Mouse (Mus musculus): ENCODE results near the gene Tdrd3. TPM values are rescaled to one million over a fixed set of nuclear protein-coding genes. Genes with fewer than 3 reads are reported as not detected.

Tdrd3 gene
- 57.8 and 62.5 TPM in 2 replicates for polyA plus RNA-seq (2015; fragmentation: Nextera tagmentation; extraction: Ambion mirVana)

DNA sequence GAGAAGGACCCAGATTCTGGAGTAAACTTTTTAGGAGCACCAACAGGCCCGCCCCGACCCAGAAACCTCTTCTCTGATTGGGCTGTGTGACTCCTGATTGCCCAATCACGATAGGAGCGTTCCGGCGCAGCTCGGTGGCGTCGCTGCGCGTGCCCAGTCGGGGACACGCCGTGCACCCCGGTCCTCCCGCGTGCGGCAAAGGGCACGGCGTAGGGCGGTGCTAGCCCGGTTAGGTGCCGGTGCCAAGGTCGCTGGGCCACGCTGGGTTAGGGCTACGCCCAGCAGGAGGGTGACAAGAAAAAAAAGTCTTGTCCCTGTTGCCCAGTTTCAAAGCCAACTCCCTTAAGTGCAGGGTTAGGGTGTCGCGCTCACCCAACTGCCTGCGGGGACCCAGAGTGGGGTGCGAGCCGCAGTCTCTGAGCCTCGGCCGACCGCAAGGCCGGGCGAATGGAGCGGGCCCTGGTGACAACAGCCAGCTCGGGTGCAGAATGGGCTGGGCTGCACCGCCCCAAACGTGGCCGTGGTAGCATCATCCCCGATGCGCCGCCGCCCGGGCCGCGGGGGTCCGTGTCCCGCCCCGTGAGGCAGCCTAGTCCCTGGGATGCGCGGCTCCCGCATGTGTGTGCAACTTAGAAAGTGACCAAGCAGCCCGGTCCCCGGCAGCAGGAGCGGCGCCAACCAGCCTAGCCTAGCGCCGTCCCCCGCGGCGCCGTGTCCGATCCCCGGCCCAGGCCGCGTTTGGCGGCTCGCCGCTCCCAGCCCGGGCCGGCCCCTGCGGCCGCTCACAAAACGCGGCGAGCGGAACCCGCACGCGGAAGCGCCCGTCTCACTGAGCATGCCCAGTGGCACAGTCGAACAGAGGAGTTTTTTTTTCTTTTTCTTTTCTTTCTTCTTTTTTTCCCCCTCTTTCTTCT, at the start of gene Tdrd3:
TSS of gene Tdrd3 (plus strand) at position 832 of the 914 bp plus-strand sequence.
- Histone ChIP-seq H3K36me3 (no peaks in the 10 kb centered on the region), H3K4me1 (peaks cover 30% of the 10 kb centered on the region), H3K9ac (replicated peaks) (peak within 1 kb of the TSS; percentile 91), H3K9me3 (no peaks in the 10 kb centered on the region), H3K27me3 (no peaks in the 10 kb centered on the region), H3K27ac (replicated peaks) (peak within 1 kb of the TSS; percentile 99), H3K4me3 (peak within 1 kb of the TSS; percentile 88), H3K4me2 (replicated peaks) (peak within 1 kb of the TSS; percentile 73)
- WGBS, result under 1% methylated on average over 81 of the region's 85 CpGs
- ATAC-seq (replicated peaks), result peak; percentile 96

DNA sequence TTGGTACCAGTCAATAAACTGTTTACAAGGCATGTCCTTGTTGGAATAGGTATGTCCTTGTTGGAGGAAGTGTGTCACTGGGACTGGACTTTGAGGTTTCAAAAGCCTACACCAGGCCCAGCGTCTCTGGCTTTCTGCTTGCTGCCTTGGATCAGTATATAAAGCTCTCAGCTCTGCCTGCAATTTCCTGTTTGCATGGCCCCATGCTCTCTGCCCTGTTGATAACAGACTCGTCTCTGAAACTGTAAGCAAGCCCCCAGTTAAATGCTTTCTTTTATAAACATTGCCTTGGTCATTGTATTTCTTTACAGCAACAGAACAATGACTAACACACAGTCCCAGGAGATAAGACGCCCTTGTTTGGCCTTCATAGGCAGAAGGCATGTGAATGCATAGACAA, 49.3 kb upstream of the Tdrd3 start:
- 62% methylated on average over 3 of the region's 3 CpGs for WGBS
- Histone ChIP-seq H3K4me2 (replicated peaks) (no peak overlapping the region), H3K9ac (replicated peaks) (no peak overlapping the region), H3K9me3 (no peaks in the 10 kb centered on the region), H3K36me3 (no peaks in the 10 kb centered on the region), H3K4me3 (no peak overlapping the region), H3K27ac (replicated peaks) (no peak overlapping the region), H3K4me1 (no peaks in the 10 kb centered on the region), H3K27me3 (no peaks in the 10 kb centered on the region)
- ATAC-seq (replicated peaks), result no peak

DNA sequence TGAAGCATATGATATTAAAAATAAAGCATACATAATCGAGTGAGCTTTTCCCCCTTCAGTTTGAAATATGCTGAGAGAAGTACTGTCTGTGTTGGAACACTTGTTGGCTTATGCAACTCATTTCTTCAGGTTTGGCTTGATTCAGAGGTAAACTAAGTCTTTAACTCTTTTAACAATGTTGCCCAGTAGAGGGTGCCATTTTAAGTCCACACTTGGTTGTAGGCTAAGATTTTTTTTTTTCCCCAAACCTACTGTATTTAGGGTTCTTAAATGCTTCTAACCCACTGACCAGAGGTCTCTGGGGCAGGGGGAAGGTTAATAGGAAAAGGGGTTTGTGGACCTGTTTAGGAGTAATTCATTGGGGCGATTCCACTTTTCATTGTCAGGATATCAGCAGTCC, 33.4 kb upstream of the Tdrd3 start:
- H3K9me3 ChIP-seq, result no peaks in the 10 kb centered on the region
- no peaks in the 10 kb centered on the region for H3K36me3 ChIP-seq
- H3K9ac ChIP-seq (replicated peaks), result no peak overlapping the region
- no peak overlapping the region for H3K4me2 ChIP-seq (replicated peaks)
- no peak overlapping the region for H3K27ac ChIP-seq (replicated peaks)
- ATAC-seq (replicated peaks), result no peak
- H3K4me3 ChIP-seq, result no peak overlapping the region
- WGBS, result 75% methylated on average over 2 of the region's 2 CpGs
- H3K27me3 ChIP-seq, result no peaks in the 10 kb centered on the region
- H3K4me1 ChIP-seq, result no peaks in the 10 kb centered on the region

DNA sequence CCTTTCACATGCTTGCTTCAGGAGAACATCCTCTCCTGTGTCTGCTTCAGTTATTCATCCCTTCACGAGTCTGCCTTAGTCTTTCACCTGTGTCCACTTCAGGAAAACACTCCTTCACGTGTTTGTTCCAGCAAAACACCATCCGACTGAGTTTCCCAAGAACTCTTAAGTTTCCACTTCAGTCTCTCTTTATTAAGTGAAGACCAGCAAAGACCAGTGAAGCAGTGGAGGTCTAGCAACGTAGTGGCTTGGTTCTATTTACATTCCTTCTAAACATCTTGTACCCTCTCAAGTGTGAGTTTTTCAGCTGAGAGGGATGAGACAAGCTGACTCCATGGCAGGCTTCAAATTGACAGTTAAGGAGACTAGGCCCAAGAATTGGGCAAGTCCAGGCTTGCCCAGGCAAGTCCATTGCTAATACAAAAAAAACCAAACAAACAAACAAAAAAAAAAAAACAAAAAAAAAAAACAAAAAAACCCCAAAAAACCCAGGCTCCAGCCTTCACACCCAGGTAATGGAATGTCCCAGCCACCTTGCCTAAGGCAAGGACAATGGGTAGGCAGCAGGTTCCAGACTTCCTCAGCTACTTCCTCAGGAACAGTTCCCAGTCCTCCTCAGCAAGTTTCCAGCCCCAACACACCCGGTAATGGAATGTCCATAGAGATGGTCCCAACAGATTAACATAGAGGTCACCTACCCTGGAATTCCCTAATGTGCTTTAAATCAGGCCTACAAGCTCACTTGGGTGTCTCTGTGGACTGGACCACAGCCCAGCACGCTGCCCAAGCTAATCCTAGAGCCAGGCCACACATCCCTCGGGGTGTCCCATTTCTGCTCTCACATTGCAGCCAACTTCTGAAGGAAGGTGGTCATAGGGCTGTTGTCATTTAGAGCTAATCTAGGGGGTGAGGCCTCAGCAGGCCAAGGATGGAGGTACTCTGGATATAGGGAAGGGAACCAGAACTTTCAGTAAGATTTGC, 31.9 kb upstream of the Tdrd3 start:
- Histone ChIP-seq H3K36me3 (no peaks in the 10 kb centered on the region), H3K27ac (replicated peaks) (no peak overlapping the region), H3K27me3 (no peaks in the 10 kb centered on the region), H3K9ac (replicated peaks) (no peak overlapping the region), H3K9me3 (no peaks in the 10 kb centered on the region), H3K4me2 (replicated peaks) (no peak overlapping the region), H3K4me3 (no peak overlapping the region), H3K4me1 (no peaks in the 10 kb centered on the region)
- 86% methylated on average over 7 of the region's 7 CpGs for WGBS
- no peak for ATAC-seq (replicated peaks)

DNA sequence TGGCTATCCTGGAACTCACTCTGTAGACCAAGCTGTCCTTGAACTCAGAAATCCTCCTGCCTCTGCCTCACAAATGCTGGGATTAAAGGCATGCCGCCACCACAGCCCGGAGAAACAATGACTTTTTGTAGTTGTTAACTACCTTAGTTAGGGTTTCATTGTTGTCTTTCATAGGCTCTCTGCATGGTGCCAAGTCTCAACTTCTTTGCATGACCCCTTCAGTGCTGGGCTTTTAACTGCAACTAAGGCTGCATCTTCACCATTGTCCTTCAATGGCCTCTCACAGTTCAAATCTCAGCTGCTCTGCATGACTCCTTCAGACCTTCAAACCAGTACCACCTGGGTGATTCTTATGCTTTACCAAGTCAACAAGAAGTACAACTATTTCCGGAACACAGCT, 23.3 kb upstream of the Tdrd3 start:
- Histone ChIP-seq H3K9me3 (no peaks in the 10 kb centered on the region), H3K36me3 (no peaks in the 10 kb centered on the region), H3K4me1 (no peaks in the 10 kb centered on the region), H3K4me3 (no peak overlapping the region), H3K27ac (replicated peaks) (no peak overlapping the region), H3K27me3 (no peaks in the 10 kb centered on the region), H3K4me2 (replicated peaks) (no peak overlapping the region), H3K9ac (replicated peaks) (no peak overlapping the region)
- WGBS, result 85% methylated on average over 3 of the region's 3 CpGs
- no peak for ATAC-seq (replicated peaks)

DNA sequence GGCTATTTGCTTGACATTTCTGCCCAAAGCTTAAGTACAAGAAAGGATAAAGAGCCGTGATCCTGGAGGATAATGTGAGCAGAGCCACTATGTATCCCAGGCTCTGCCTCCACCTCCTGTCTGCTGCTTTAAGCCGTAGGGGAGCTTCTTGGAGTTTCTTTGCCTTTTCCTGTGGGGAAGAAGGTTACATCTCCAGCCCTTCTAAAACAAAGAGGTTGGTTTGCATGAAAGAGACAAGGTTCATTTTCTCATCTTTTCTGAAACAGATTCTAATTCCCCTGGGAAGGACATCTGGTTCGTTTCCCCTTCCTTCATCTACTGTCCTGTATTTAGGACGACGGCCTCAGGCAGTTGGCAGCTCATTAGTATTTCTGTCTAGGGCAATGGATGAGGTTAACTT, 19.8 kb upstream of the Tdrd3 start:
- H3K27me3 ChIP-seq, result no peaks in the 10 kb centered on the region
- no peak for ATAC-seq (replicated peaks)
- H3K4me3 ChIP-seq, result no peak overlapping the region
- H3K9ac ChIP-seq (replicated peaks), result no peak overlapping the region
- 33% methylated on average over 5 of the region's 5 CpGs for WGBS
- H3K27ac ChIP-seq (replicated peaks), result no peak overlapping the region
- no peaks in the 10 kb centered on the region for H3K9me3 ChIP-seq
- H3K4me2 ChIP-seq (replicated peaks), result no peak overlapping the region
- no peaks in the 10 kb centered on the region for H3K4me1 ChIP-seq
- no peaks in the 10 kb centered on the region for H3K36me3 ChIP-seq

DNA sequence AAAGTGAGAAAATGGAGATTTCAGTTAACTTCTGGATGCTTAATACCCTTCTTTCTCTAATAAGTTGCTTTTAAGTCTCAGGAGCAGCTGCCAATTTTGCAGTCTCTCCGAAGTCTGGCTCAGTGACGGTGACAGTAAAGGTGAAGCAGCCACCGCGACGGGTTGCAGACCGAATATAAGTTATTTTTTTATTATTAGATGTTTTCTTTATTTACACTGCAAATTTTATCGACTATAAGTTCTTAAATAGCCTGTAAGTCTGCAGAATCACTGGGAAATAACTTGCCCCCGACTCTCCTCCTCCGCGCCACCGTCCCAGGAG, 992 bp upstream of the Tdrd3 start:
- Histone ChIP-seq H3K9ac (replicated peaks) (no peak overlapping the region), H3K27me3 (no peaks in the 10 kb centered on the region), H3K4me1 (peaks cover 30% of the 10 kb centered on the region), H3K4me3 (peak overlapping the region; percentile 88), H3K4me2 (replicated peaks) (peak overlapping the region; percentile 73), H3K36me3 (no peaks in the 10 kb centered on the region), H3K27ac (replicated peaks) (no peak overlapping the region), H3K9me3 (no peaks in the 10 kb centered on the region)
- WGBS, result 3% methylated on average over 11 of the region's 11 CpGs
- no peak for ATAC-seq (replicated peaks)

DNA sequence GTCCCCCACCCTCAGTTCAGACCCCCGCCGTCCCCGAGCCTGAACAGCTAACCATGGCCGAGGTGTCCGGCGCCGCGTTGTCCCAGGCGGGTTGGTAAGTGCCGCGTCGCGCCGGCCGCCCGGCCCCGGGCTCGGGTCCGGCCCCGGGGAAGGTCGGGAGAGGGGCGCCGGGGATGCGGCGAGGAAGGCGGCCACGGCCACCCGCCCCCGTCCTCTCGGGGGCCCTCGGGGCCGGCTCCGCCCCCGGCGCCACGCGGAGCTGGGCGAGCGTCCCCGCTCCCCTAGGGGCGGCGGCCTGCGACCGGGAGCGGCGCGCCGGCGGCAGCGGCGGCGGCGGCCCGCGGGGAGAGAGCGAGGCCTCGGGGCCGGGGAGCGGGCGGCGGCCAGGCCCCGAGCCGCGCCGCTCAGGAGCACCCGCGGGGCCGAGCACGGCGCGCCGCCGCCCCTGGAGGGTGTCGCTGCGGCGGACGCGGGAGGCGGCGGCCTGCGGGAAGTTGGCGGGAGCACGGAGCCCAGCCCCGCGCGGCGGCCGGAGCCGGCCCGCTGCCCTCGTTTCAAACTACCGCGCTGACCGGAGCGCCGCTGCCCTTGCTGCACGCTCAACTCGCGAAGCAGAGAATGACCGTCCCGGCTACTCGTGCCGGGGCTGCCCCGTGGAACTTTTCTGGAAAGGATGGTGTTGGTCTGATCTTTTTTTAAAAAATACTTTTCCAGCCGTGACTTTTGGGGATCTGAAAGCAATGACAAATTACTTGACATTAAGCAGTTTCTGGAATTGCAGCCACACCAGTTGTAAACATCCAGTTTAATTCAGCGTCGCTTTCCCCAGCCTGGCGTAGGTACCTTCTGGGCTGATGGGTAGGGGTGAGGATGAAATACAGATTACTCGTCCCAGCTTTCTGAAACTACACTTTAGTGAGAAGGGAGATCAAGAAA, 584 bp downstream of the Tdrd3 start:
- H3K4me2 ChIP-seq (replicated peaks), result peak overlapping the region; percentile 73
- ATAC-seq (replicated peaks), result peak; percentile 76
- H3K27me3 ChIP-seq, result no peaks in the 10 kb centered on the region
- H3K9me3 ChIP-seq, result no peaks in the 10 kb centered on the region
- WGBS, result under 1% methylated on average over 68 of the region's 109 CpGs
- peaks cover 30% of the 10 kb centered on the region for H3K4me1 ChIP-seq
- peak overlapping the region; percentile 88 for H3K4me3 ChIP-seq
- no peaks in the 10 kb centered on the region for H3K36me3 ChIP-seq
- H3K27ac ChIP-seq (replicated peaks), result peak overlapping the region; percentile 99
- H3K9ac ChIP-seq (replicated peaks), result peak overlapping the region; percentile 91

DNA sequence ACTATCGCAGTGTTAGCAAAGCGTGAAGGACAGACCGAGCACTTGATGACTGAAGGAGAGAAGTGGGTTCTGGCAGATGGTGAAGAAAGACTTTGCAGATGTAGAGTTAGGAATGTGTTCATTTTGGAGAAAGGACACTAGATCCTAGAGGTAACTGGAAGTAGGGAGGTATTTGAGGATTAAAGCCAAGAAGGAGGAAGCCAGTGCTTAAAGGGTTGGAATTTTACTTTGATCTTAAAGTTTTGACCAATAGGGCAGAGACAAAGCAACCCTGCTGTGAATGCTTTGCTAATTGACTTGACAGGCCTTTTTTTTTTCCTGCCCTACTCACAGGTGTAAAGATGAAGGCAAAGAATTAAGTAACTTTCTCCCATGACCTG, 1.2 kb downstream of the Tdrd3 start:
- H3K36me3 ChIP-seq, result no peaks in the 10 kb centered on the region
- H3K27me3 ChIP-seq, result no peaks in the 10 kb centered on the region
- 0% methylated on average over 3 of the region's 3 CpGs for WGBS
- H3K9ac ChIP-seq (replicated peaks), result peak overlapping the region; percentile 91
- peak overlapping the region; percentile 88 for H3K4me3 ChIP-seq
- peak overlapping the region; percentile 99 for H3K27ac ChIP-seq (replicated peaks)
- peak overlapping the region; percentile 73 for H3K4me2 ChIP-seq (replicated peaks)
- no peak for ATAC-seq (replicated peaks)
- H3K4me1 ChIP-seq, result peaks cover 30% of the 10 kb centered on the region
- H3K9me3 ChIP-seq, result no peaks in the 10 kb centered on the region

DNA sequence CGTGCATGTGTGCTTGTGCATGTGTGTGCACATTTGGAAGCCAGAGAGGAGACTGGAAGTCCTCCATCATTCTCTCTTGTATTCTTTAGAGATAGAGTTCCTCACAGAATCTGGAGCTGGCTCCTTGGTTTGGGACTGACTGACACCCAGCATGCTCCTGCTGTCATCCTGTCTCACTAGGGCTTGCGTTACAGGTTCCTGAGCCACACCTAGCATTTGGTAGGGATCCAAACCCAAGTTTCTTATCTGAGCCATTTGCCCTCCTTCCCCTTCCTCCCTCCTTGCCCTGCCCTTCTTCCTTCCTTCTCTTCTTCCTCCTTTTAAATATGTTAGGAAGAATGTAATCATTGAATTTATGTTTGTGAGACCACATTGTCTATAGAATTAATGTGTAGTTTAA, 3.3 kb downstream of the Tdrd3 start:
- Histone ChIP-seq H3K9me3 (no peaks in the 10 kb centered on the region), H3K4me3 (no peak overlapping the region), H3K36me3 (no peaks in the 10 kb centered on the region), H3K4me2 (replicated peaks) (no peak overlapping the region), H3K4me1 (peaks cover 30% of the 10 kb centered on the region), H3K9ac (replicated peaks) (no peak overlapping the region), H3K27me3 (no peaks in the 10 kb centered on the region), H3K27ac (replicated peaks) (no peak overlapping the region)
- 92% methylated on average over 2 of the region's 2 CpGs for WGBS
- no peak for ATAC-seq (replicated peaks)

DNA sequence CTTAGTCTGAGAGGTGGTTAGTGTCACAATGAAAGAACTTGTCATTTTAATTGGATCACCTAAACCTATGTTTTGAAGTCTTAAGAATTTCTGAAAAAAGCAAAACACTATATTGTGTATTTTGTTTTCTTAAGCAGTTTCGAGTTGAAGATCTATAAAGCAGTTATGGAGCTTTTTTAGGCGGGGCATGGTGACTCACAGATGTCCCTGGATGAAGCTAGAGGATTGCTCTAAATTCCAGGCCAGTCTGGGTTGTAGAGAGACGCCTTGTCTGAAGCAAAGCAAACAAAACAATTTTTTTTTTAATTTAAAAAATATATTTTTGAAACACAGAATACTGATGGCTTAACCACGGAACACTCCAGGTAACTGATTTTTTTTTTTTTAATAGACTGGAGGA, 4.1 kb downstream of the Tdrd3 start:
- peaks cover 25% of the 10 kb centered on the region for H3K4me1 ChIP-seq
- WGBS, result 68% methylated on average over 4 of the region's 4 CpGs
- no peak for ATAC-seq (replicated peaks)
- no peaks in the 10 kb centered on the region for H3K9me3 ChIP-seq
- H3K27me3 ChIP-seq, result no peaks in the 10 kb centered on the region
- no peak overlapping the region for H3K9ac ChIP-seq (replicated peaks)
- no peaks in the 10 kb centered on the region for H3K36me3 ChIP-seq
- no peak overlapping the region for H3K4me2 ChIP-seq (replicated peaks)
- H3K4me3 ChIP-seq, result no peak overlapping the region
- H3K27ac ChIP-seq (replicated peaks), result no peak overlapping the region

All from forebrain, embryonic 15.5 days (tissue).